Mouse (Mus musculus) cerebellum, postnatal 10 days (tissue): ENCODE measurements at regions not wholly inside any gene's neighbourhood (a gene's known extent, or its start where the extent isn't known, plus 50 kb on each side); places are given as distances from the start of the nearest gene placed in this dataset.
"Not testable (repeated sequence)": the region's sequence is repeated elsewhere in the genome, so short reads cannot be mapped to it uniquely, and the experiment has no call there.

ENCODE experiments used
- DNase-seq, 2 experiments: peaks; one replicate each; pipeline ENCODE4 v3.0.0; 2021; ENCODE audit warnings: mixed read lengths in 2 of 2

GRCm38 (mm10) chr6:109814990-109815389 lies 830.4 kb upstream of the Grm7 start:
- no peak for DNase-seq

GRCm38 (mm10) chr6:109848313-109848712 lies 797.1 kb upstream of the Grm7 start:
- no peak for DNase-seq

DNA sequence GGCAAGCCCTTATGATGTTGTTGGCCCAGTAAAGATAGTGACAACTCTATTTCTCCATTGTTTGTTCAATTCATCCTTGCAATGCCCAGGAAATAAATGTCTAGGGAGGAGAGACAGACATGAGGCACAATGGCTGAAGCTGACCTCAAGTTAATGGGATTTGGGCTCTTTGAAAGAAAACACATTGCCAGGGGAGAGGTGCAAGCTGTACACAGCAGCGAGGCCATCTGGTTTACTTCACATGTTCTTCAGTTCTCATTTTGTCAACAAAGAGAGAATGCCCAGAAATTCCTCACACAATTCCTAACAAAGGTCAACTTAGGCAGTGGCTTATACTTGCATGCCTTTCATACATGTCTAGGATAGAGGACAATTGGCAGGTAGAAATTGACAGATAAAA lies 789.6 kb upstream of the Grm7 start:
- DNase-seq: peak in 1 of 2 experiments; percentile 2

GRCm38 (mm10) chr6:109863411-109863810 lies 782.0 kb upstream of the Grm7 start:
- no peak for DNase-seq

DNA sequence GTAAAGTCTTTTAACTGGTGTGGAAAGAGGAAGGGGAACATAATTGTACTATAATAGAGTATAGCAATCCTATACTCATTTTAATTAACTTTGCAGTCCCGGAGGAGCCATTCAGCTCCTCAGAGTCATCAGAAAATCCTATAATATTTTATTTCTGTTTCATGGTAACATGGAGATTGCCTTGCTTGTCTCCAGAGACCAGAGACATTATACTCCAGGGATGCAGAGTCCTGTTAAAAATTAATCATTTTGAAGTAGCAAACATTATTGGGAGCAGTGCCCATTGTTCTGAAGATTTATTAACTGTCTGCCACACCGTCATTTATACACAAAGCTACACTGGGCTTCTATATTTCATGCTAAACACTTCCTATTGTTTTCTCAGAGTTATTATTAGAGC lies 771.2 kb upstream of the Grm7 start:
- no peak for DNase-seq

GRCm38 (mm10) chr6:109874625-109875040 lies 770.7 kb upstream of the Grm7 start:
- peak in 1 of 2 experiments; percentile 1 for DNase-seq

DNA sequence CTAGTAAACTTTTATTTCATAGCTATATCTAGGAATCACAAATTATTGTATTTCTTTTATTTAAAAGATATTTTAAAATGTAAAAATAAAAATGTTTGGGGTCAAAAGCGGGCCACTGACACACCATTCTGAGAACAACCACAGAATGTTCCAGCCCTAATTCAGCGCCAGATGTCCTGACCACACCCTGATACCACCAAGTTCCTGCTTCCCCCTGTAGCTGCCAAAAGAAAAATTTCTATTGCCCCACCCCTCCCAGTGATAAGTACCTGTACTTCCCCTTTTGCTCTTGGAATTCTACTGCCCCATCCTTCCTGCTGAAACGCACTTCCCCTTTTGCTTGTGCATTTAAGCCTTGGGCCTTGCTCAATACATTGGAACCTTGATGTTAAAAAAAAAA lies 769.8 kb upstream of the Grm7 start:
- DNase-seq: not testable (repeated sequence)

- DNase-seq: no peak
Observed at GRCm38 (mm10) chr6:109879145-109879544, 766.2 kb upstream of the Grm7 start.

GRCm38 (mm10) chr6:109923780-109924179 lies 721.6 kb upstream of the Grm7 start:
- no peak for DNase-seq

- DNase-seq: no peak
Observed at GRCm38 (mm10) chr6:109948491-109948890, 696.9 kb upstream of the Grm7 start.

DNA sequence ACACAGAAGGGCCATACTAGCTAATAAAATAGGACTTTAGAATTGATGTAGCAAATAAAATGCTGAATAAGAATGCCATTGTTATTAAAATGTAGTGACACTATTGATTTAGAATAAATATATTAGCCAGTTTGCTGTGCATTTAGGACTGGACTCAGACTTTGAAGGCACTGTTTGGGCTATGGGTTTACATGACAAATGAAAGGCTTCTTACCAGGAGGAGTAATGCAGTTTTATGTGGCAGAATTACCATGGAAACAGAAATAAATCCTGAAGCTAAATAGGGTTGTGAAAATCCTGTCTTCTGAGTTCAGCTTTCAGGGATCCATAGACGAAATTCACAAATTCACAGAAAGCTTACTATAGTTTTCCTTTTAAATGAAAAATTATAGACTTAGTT lies 696.5 kb upstream of the Grm7 start:
- DNase-seq: no peak

DNA sequence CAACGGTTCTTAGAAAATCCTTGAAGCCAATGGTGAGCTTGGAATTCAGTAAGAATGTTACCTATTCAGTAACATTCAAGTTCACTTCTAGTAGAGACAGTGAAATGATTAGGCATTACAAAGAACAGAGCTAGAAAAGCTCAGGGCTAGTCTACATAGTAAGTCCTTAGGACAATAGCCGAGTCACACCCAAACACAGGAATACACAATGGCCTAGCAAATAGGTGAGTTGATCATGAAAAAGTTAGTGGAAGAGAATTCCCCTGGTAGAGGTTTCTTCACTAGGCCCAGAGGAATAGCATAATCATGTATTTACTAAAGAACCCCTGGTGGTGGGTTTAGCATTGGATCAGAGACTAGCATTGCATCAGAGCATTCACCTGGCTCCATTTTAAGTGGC lies 687.5 kb upstream of the Grm7 start:
- not testable (repeated sequence) for DNase-seq
